In the genomic region with DNA sequence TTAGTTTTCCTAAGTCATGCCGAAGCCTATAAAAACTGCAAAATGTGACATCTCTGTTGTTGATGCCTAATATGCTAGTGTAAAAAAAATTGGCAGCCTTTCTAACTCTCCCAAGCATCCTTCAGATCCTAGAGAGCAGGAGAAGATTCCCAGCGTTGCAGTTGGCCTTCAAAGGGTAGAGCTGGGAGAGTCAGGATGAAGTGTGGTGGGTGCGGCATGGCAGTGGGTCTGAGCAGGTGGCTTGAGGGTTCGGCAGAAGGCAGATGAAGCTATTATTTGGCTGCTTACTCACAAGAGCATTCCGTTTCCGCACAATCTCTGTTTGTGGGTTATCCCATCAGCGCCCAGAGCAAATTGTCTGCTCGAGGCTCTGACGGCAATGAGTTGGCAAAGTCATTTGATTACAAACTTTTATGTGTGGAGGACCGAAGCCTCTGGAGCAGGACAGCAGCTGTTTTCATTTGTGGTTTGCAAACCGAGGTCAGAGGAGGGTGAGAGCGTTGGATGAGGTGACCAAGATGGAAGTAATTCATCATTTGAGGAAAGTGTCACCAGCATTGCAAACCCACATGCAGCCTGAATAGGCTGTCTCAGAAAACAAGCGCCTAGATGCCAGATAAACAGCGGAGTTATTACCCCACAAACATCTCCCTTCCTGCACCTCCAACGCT, we compare ENCODE assay signal across 16 mouse cellular contexts.
A peak's percentile ranks its signal among the peaks of the same experiment; 100 is the strongest.
DNase-seq lines count a peak whose midpoint lies in the region; ATAC-seq lines count a peak whose summit lies in the region.
"Had no signal": no experiment of that assay in that cellular context is flagged by ENCODE, and none has a peak within 500 bp of the region (broad histone marks: within the 10 kb centered on the region; RNA-seq: fewer than 3 reads in every experiment).

No protein-coding gene starts in this region.

- ATAC-seq in granulocyte monocyte progenitor cell, adult 5-6 weeks (replicated peaks; ENCODE audit: poor library complexity, severe bottlenecking): peak; percentile 45

- DNase-seq in kidney, postnatal 4 days: peak; percentile 34 to 51
- DNase-seq in kidney, adult 8-10 months: no peak
- peak; percentile 20 for DNase-seq in lung, postnatal 14 days
- peak; percentile 4 for DNase-seq in skeletal muscle tissue, adult 2 months (ENCODE audit: low read depth, low spot score)
- no peak for DNase-seq in adrenal gland, adult 18-20 months (ENCODE audit: low spot score in 2 of 2)
- no peak for DNase-seq in embryo, embryonic 10 days (ENCODE audit: low spot score)
- DNase-seq: adrenal gland, postnatal 10 days; cerebellum, adult 11 months; cerebellum, postnatal 14 days; gastrocnemius, adult 2 months; kidney, postnatal 36 days; layer of hippocampus, adult 9-11 months; left cerebral cortex, postnatal 4 days; liver; spleen, adult 18-20 months had no signal

Comparison
In these comparisons a context has a peak if more than half of its experiments do, and no peak if none do; other contexts are left out.
1. DNase-seq: peak in kidney, postnatal 4 days (2 of 2), lung, postnatal 14 days (single experiment) and skeletal muscle tissue, adult 2 months (single experiment); none in kidney, adult 8-10 months (0 of 2), adrenal gland, adult 18-20 months (0 of 2) and embryo, embryonic 10 days (single experiment).